Mouse (Mus musculus): ENCODE data around the gene Slc31a1. TPM values are rescaled to one million over a fixed set of nuclear protein-coding genes. Genes with fewer than 3 reads are reported as not detected.

Slc31a1 gene
- polyA plus RNA-seq, 1 experiment from 2014 or later: 45.7 TPM

- Histone ChIP-seq H3K36me3 (peaks cover 57% of the 10 kb centered on the region), H3K27ac (no peak overlapping the region), H3K27me3 (no peaks in the 10 kb centered on the region), H3K4me2 (replicated peaks) (no peak overlapping the region), H3K4me1 (peaks cover 20% of the 10 kb centered on the region), H3K4me3 (no peak overlapping the region), H3K9me3 (no peaks in the 10 kb centered on the region), H3K9ac (no peak overlapping the region)
- WGBS: 93% methylated on average over 10 of the region's 10 CpGs
- no peak for ATAC-seq (ENCODE audit: low FRiP score, low read depth)
Observed at GRCm38 (mm10) chr4:62411606-62412005, 51.1 kb downstream of the Slc31a1 start.

- Histone ChIP-seq H3K27me3 (no peaks in the 10 kb centered on the region), H3K36me3 (peaks cover 100% of the 10 kb centered on the region), H3K9me3 (no peaks in the 10 kb centered on the region), H3K4me2 (replicated peaks) (no peak overlapping the region), H3K9ac (no peak overlapping the region), H3K4me1 (no peaks in the 10 kb centered on the region), H3K4me3 (no peak overlapping the region), H3K27ac (no peak overlapping the region)
- WGBS: 78% methylated on average over 8 of the region's 8 CpGs
- ATAC-seq (ENCODE audit: low FRiP score, low read depth): no peak
Observed at GRCm38 (mm10) chr4:62418448-62418847, 57.9 kb downstream of the Slc31a1 start.

GRCm38 (mm10) chr4:62419091-62419490 is 58.6 kb downstream of the Slc31a1 start:
- no peak for ATAC-seq (ENCODE audit: low FRiP score, low read depth)
- Histone ChIP-seq H3K9me3 (no peaks in the 10 kb centered on the region), H3K4me3 (no peak overlapping the region), H3K4me1 (no peaks in the 10 kb centered on the region), H3K9ac (no peak overlapping the region), H3K27ac (no peak overlapping the region), H3K36me3 (peaks cover 100% of the 10 kb centered on the region), H3K4me2 (replicated peaks) (no peak overlapping the region), H3K27me3 (no peaks in the 10 kb centered on the region)
- WGBS: 93% methylated on average over 6 of the region's 6 CpGs

GRCm38 (mm10) chr4:62425891-62426290 is 65.4 kb downstream of the Slc31a1 start:
- no peak for ATAC-seq (ENCODE audit: low FRiP score, low read depth)
- Histone ChIP-seq H3K4me2 (replicated peaks) (no peak overlapping the region), H3K27me3 (no peaks in the 10 kb centered on the region), H3K9me3 (no peaks in the 10 kb centered on the region), H3K4me1 (no peaks in the 10 kb centered on the region), H3K36me3 (peaks cover 52% of the 10 kb centered on the region), H3K27ac (no peak overlapping the region), H3K9ac (no peak overlapping the region), H3K4me3 (no peak overlapping the region)
- WGBS: 92% methylated on average over 4 of the region's 4 CpGs

- no peaks in the 10 kb centered on the region for H3K9me3 ChIP-seq
- H3K9ac ChIP-seq: no peak overlapping the region
- H3K27me3 ChIP-seq: no peaks in the 10 kb centered on the region
- H3K4me1 ChIP-seq: no peaks in the 10 kb centered on the region
- H3K36me3 ChIP-seq: peaks cover 29% of the 10 kb centered on the region
- no peak overlapping the region for H3K4me2 ChIP-seq (replicated peaks)
- 0 out of 2 replicates have a peak, but pooled peaks have one; percentile 24 for ATAC-seq (ENCODE audit: low FRiP score, low read depth)
- H3K27ac ChIP-seq: no peak overlapping the region
- no peak overlapping the region for H3K4me3 ChIP-seq
- 73% methylated on average over 17 of the region's 17 CpGs for WGBS
Observed at GRCm38 (mm10) chr4:62427978-62428758, 67.6 kb downstream of the Slc31a1 start.

GRCm38 (mm10) chr4:62429616-62430015 is 69.1 kb downstream of the Slc31a1 start:
- Histone ChIP-seq H3K27ac (no peak overlapping the region), H3K4me3 (no peak overlapping the region), H3K4me1 (no peaks in the 10 kb centered on the region), H3K27me3 (no peaks in the 10 kb centered on the region), H3K36me3 (peaks cover 16% of the 10 kb centered on the region), H3K9me3 (no peaks in the 10 kb centered on the region), H3K4me2 (replicated peaks) (no peak overlapping the region), H3K9ac (no peak overlapping the region)
- 82% methylated on average over 9 of the region's 9 CpGs for WGBS
- ATAC-seq (ENCODE audit: low FRiP score, low read depth): no peak

- no peak overlapping the region for H3K9ac ChIP-seq
- no peak for ATAC-seq (ENCODE audit: low FRiP score, low read depth)
- H3K4me1 ChIP-seq: no peaks in the 10 kb centered on the region
- H3K36me3 ChIP-seq: peaks cover 5% of the 10 kb centered on the region; the same call in 1 of the 2 replicates
- H3K4me2 ChIP-seq (replicated peaks): no peak overlapping the region
- H3K4me3 ChIP-seq: no peak overlapping the region
- H3K27me3 ChIP-seq: no peaks in the 10 kb centered on the region
- no peak overlapping the region for H3K27ac ChIP-seq
- H3K9me3 ChIP-seq: no peaks in the 10 kb centered on the region
Observed at GRCm38 (mm10) chr4:62430678-62431077, 70.2 kb downstream of the Slc31a1 start.

- no peak overlapping the region for H3K9ac ChIP-seq
Observed at GRCm38 (mm10) chr4:62431522-62431921, 71.0 kb downstream of the Slc31a1 start.

GRCm38 (mm10) chr4:62433939-62434870 is 73.7 kb downstream of the Slc31a1 start:
- Histone ChIP-seq H3K9ac (no peak overlapping the region), H3K36me3 (no peaks in the 10 kb centered on the region), H3K4me3 (no peak overlapping the region), H3K27ac (no peak overlapping the region), H3K4me2 (replicated peaks) (no peak overlapping the region), H3K27me3 (no peaks in the 10 kb centered on the region), H3K4me1 (no peaks in the 10 kb centered on the region), H3K9me3 (no peaks in the 10 kb centered on the region)
- ATAC-seq (ENCODE audit: low FRiP score, low read depth): no peak
- whole genome bisulfite sequencing: 75% methylated on average over 7 of the region's 7 CpGs

More at GRCm38 (mm10) chr4:62431522-62431921, 71.0 kb downstream of the Slc31a1 start:
- H3K9me3 ChIP-seq: no peaks in the 10 kb centered on the region
- H3K27ac ChIP-seq: no peak overlapping the region
- no peaks in the 10 kb centered on the region for H3K27me3 ChIP-seq
- 85% methylated on average over 4 of the region's 4 CpGs for WGBS
- H3K36me3 ChIP-seq: no peaks in the 10 kb centered on the region
- no peak overlapping the region for H3K4me2 ChIP-seq (replicated peaks)
- no peak overlapping the region for H3K4me3 ChIP-seq
- ATAC-seq (ENCODE audit: low FRiP score, low read depth): no peak
- no peaks in the 10 kb centered on the region for H3K4me1 ChIP-seq

GRCm38 (mm10) chr4:62435081-62435480 is 74.6 kb downstream of the Slc31a1 start, which contains the start of gene Rnf183:
Gene Rnf183, minus strand, starts transcription at chr4:62435252.
- no peak within 1 kb of the TSS for H3K4me2 ChIP-seq (replicated peaks)
- H3K27ac ChIP-seq: no peak within 1 kb of the TSS
- WGBS: 82% methylated on average over 6 of the region's 6 CpGs
- no peak within 1 kb of the TSS for H3K9ac ChIP-seq
- H3K36me3 ChIP-seq: no peaks in the 10 kb centered on the region
- ATAC-seq (ENCODE audit: low FRiP score, low read depth): no peak
- no peaks in the 10 kb centered on the region for H3K9me3 ChIP-seq
- H3K4me3 ChIP-seq: no peak within 1 kb of the TSS
- no peaks in the 10 kb centered on the region for H3K27me3 ChIP-seq
- no peaks in the 10 kb centered on the region for H3K4me1 ChIP-seq

- Histone ChIP-seq H3K4me1 (no peaks in the 10 kb centered on the region), H3K4me2 (replicated peaks) (no peak overlapping the region), H3K27me3 (no peaks in the 10 kb centered on the region), H3K27ac (no peak overlapping the region), H3K36me3 (no peaks in the 10 kb centered on the region), H3K9me3 (no peaks in the 10 kb centered on the region), H3K9ac (no peak overlapping the region), H3K4me3 (no peak overlapping the region)
- 91% methylated on average over 3 of the region's 3 CpGs for WGBS
- ATAC-seq (ENCODE audit: low FRiP score, low read depth): no peak
Observed at GRCm38 (mm10) chr4:62437256-62437778, 76.8 kb downstream of the Slc31a1 start.

GRCm38 (mm10) chr4:62437871-62438270 is 77.3 kb downstream of the Slc31a1 start:
- ATAC-seq (ENCODE audit: low FRiP score, low read depth): no peak
- no peaks in the 10 kb centered on the region for H3K27me3 ChIP-seq
- no peak overlapping the region for H3K4me2 ChIP-seq (replicated peaks)
- no peak overlapping the region for H3K27ac ChIP-seq
- 82% methylated on average over 7 of the region's 7 CpGs for WGBS
- H3K9me3 ChIP-seq: no peaks in the 10 kb centered on the region
- H3K36me3 ChIP-seq: no peaks in the 10 kb centered on the region
- no peak overlapping the region for H3K4me3 ChIP-seq
- no peaks in the 10 kb centered on the region for H3K4me1 ChIP-seq
- H3K9ac ChIP-seq: no peak overlapping the region

All from limb, embryonic 13.5 days (tissue).